Mouse (Mus musculus) CH12.LX (cell line): ENCODE data around the gene Tssk6. TPM values are rescaled to one million over a fixed set of nuclear protein-coding genes. Genes with fewer than 3 reads are reported as not detected.

Source experiments
- DNase-seq: peaks from one replicate; pipeline ENCODE4 v3.0.0-alpha.2; 2013; ENCODE audit errors: extremely low read depth
- H3K27ac ChIP-seq: 2 replicates; pipeline ENCODE4 v1.5.1; 2012; ENCODE audit warnings: low read depth, mild to moderate bottlenecking, control low read depth, moderate library complexity; ENCODE audit not compliant: insufficient read depth
- H3K27me3 ChIP-seq: replicated peaks from 2 replicates; pipeline ENCODE3; 2012; ENCODE audit warnings: inconsistent platforms
- H3K36me3 ChIP-seq, 2 experiments: replicated peaks in 1 of 2; 2 replicates each; pipeline versions ENCODE3 to v1.6.1; 2012; ENCODE audit warnings: inconsistent platforms in 1 of 2, low read length in 1 of 2, mild to moderate bottlenecking in 1 of 2, mixed read lengths in 1 of 2, moderate library complexity in 1 of 2; ENCODE audit not compliant: control insufficient read depth in 1 of 2, insufficient read depth in 1 of 2
- H3K4me1 ChIP-seq, 2 experiments: 2 replicates each; pipeline ENCODE4 v1.6.1; 2012; ENCODE audit warnings: inconsistent platforms in 1 of 2, moderate library complexity in 1 of 2; ENCODE audit not compliant: insufficient read depth in 2 of 2, control insufficient read depth in 1 of 2
- H3K4me2 ChIP-seq: 2 replicates; pipeline ENCODE4 v1.6.1; 2012; ENCODE audit warnings: low read depth, mild to moderate bottlenecking, control low read depth; ENCODE audit not compliant: poor library complexity, insufficient read depth, severe bottlenecking
- H3K4me3 ChIP-seq, 3 experiments: fragments of 150-350 bp in 1 of 3; sonication (generic) in 1 of 3; replicated peaks in 1 of 3; 2 replicates each; pipeline versions ENCODE3 to v1.5.1; 2011 to 2012; ENCODE audit warnings: low read depth in 2 of 3, low read length in 2 of 3, mild to moderate bottlenecking in 2 of 3, moderate library complexity in 2 of 3, control low read depth in 1 of 3, improper control_type of control experiment in 1 of 3, inconsistent platforms in 1 of 3, mixed read lengths in 1 of 3; ENCODE audit not compliant: poor library complexity in 1 of 3
- H3K79me2 ChIP-seq: replicated peaks from 2 replicates; pipeline ENCODE4 v1.6.1; 2012; ENCODE audit warnings: mild to moderate bottlenecking, moderate library complexity; ENCODE audit not compliant: control insufficient read depth, poor library complexity, insufficient read depth, severe bottlenecking; ENCODE audit errors: extremely low read depth
- H3K9ac ChIP-seq: 2 replicates; pipeline ENCODE4 v1.6.1; 2012; ENCODE audit warnings: low read depth, mild to moderate bottlenecking, control low read depth, moderate library complexity; ENCODE audit not compliant: insufficient read depth
- H3K9me3 ChIP-seq: replicated peaks from 2 replicates; pipeline ENCODE3; 2012; ENCODE audit warnings: low read length, inconsistent platforms, mixed read lengths
- CHD1 ChIP-seq: IDR thresholded peaks from 2 replicates; pipeline ENCODE4 v1.6.1; 2012; ENCODE audit warnings: low read depth, low read length, improper control_type of control experiment, inconsistent platforms
- CTCF ChIP-seq, 2 experiments: IDR thresholded peaks in 1 of 2; conservative IDR thresholded peaks in 1 of 2; 2 replicates each; pipeline ENCODE4 v1.5.1; 2011 to 2012; ENCODE audit warnings: low read depth in 2 of 2, low read length in 2 of 2, improper control_type of control experiment in 1 of 2, inconsistent platforms in 1 of 2, mild to moderate bottlenecking in 1 of 2, moderate library complexity in 1 of 2
- EP300 ChIP-seq: IDR thresholded peaks from 2 replicates; pipeline ENCODE4 v1.6.1; 2011; ENCODE audit warnings: low read length, improper control_type of control experiment
- HCFC1 ChIP-seq: IDR thresholded peaks from 2 replicates; pipeline ENCODE4 v1.6.1; 2012; ENCODE audit warnings: low read depth, mild to moderate bottlenecking, inconsistent platforms, low read length, improper control_type of control experiment
- MAX ChIP-seq: IDR thresholded peaks from 2 replicates; pipeline ENCODE4 v1.6.1; 2011; ENCODE audit warnings: low read length, improper control_type of control experiment
- MEF2A ChIP-seq: IDR thresholded peaks from 2 replicates; pipeline ENCODE4 v1.6.1; 2014; ENCODE audit warnings: low read depth, mild to moderate bottlenecking, inconsistent platforms, low read length, improper control_type of control experiment, borderline replicate concordance
- MXI1 ChIP-seq: IDR thresholded peaks from 2 replicates; pipeline ENCODE4 v1.6.1; 2011; ENCODE audit warnings: mild to moderate bottlenecking, low read depth, low read length, improper control_type of control experiment
- MYC ChIP-seq: IDR thresholded peaks from 2 replicates; pipeline ENCODE4 v1.6.1; 2011; ENCODE audit warnings: low read depth, mild to moderate bottlenecking, improper control_type of control experiment, low read length
- NELFE ChIP-seq: IDR thresholded peaks from 2 replicates; pipeline ENCODE4 v1.6.1; 2011; ENCODE audit warnings: low read depth, low read length, improper control_type of control experiment
- NRF1 ChIP-seq: IDR thresholded peaks from 2 replicates; pipeline ENCODE4 v1.6.1; 2014; ENCODE audit warnings: low read depth, mild to moderate bottlenecking, inconsistent platforms, low read length, improper control_type of control experiment, moderate library complexity
- POLR2A ChIP-seq: IDR thresholded peaks from 2 replicates; pipeline ENCODE4 v1.6.1; 2011; ENCODE audit warnings: low read depth, mild to moderate bottlenecking, improper control_type of control experiment, low read length
- RAD21 ChIP-seq: IDR thresholded peaks from 2 replicates; pipeline ENCODE4 v1.6.1; 2011; ENCODE audit warnings: low read depth, mild to moderate bottlenecking, low read length, improper control_type of control experiment, moderate library complexity
- SMC3 ChIP-seq: IDR thresholded peaks from 2 replicates; pipeline ENCODE4 v1.6.1; 2011; ENCODE audit warnings: low read depth, low read length, improper control_type of control experiment
- TBP ChIP-seq: conservative IDR thresholded peaks from 2 replicates; pipeline ENCODE4 v1.6.1; 2011; ENCODE audit warnings: low read depth, low read length, improper control_type of control experiment
- TCF12 ChIP-seq: IDR thresholded peaks from 2 replicates; pipeline ENCODE4 v1.6.1; 2014; ENCODE audit warnings: low read depth, mild to moderate bottlenecking, inconsistent platforms, low read length, improper control_type of control experiment
- UBTF ChIP-seq: IDR thresholded peaks from 2 replicates; pipeline ENCODE4 v1.6.1; 2012; ENCODE audit warnings: low read depth, mild to moderate bottlenecking, inconsistent platforms, low read length, improper control_type of control experiment, moderate library complexity
- USF2 ChIP-seq: conservative IDR thresholded peaks from 2 replicates; pipeline ENCODE4 v1.6.1; 2011; ENCODE audit warnings: low read depth, low read length, improper control_type of control experiment
- ZKSCAN1 ChIP-seq: IDR thresholded peaks from 2 replicates; pipeline ENCODE4 v1.6.1; 2012; ENCODE audit warnings: low read depth, inconsistent platforms, low read length, improper control_type of control experiment, borderline replicate concordance
- ZMIZ1 ChIP-seq: IDR thresholded peaks from 2 replicates; pipeline ENCODE4 v1.6.1; 2012; ENCODE audit warnings: low read depth, mild to moderate bottlenecking, inconsistent platforms, low read length, improper control_type of control experiment
- ZNF384 ChIP-seq: IDR thresholded peaks from 2 replicates; pipeline ENCODE4 v1.6.1; 2012; ENCODE audit warnings: low read depth, low read length, improper control_type of control experiment, inconsistent platforms
- dilution Hi-C: fragments of 300-500 bp; cut with MboI; formaldehyde crosslinking; loops from 2 replicates; pipeline ENCODE4 v1.14.3; 2020; ENCODE audit warnings: low sequenced_read_pairs; ENCODE audit not compliant: extremely low pct_unique_long_range_greater_than_20kb, extremely low pct_ligation_motif_present
- in situ Hi-C: fragments of 300-500 bp; cut with MboI; formaldehyde crosslinking; loops from 3 replicates; pipeline ENCODE4 v1.14.3; 2019; ENCODE audit warnings: low sequenced_read_pairs, low pct_ligation_motif_present, low pct_unique_long_range_greater_than_20kb, mixed read lengths
- polyA plus RNA-seq: library from polyadenylated mRNA; unstranded; fragments of >175 nt; gene quantifications from 2 replicates; pipeline ENCODE4 v1.2.1, GENCODE M21; 2012; ENCODE audit warnings: low read depth; ENCODE audit not compliant: insufficient read length
- total RNA-seq, 2 experiments: library from RNA; depleted of rRNA; stranded (reverse); fragments of 300-350 nt in 1 of 2; fragments of >200 nt in 1 of 2; gene quantifications; 2 replicates each; pipeline ENCODE4 v1.2.3; 2012 to 2014

Gene Tssk6
- total and polyA plus RNA-seq, 3 experiments: 0.44 to 1.8 (median 1.7) TPM

DNA sequence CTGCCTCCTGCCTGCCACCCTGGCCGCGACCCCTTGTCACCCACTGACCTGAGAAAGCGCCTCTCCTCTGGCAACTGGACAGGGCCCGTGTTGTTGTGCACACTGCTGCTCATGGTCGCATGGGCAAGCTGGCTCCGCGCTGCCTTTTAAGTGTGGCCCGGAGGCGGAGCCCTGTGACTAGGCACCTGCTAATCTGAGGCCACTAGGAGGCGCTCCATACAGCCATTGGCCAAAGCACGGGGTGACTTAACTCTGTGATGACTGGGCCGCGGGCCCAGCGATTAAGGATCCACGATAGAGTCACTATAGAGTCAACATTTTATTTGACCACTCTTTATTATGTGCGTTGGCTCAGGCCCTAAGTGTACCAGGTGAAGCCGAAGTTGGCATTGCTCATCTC is 8.1 kb upstream of the Tssk6 start:
- TF ChIP-seq RAD21: peak; percentile 32
- TF ChIP-seq CTCF (conservative IDR thresholded peaks at IDR 0.05 in 1 of 2, IDR thresholded peaks at IDR 0.05 in 1 of 2; ENCODE audit: low read depth in 2 of 2, low read length in 2 of 2): peak; percentile 48 to 66
- no peak for TF ChIP-seq MEF2A
- no peak for TF ChIP-seq TCF12
- 0 out of 2 replicates have a peak, but pooled peaks have one; percentile 4 for TF ChIP-seq POLR2A
- no peak for TF ChIP-seq MAX
- peak; percentile 37 for TF ChIP-seq SMC3
- no peak for TF ChIP-seq HCFC1
- TF ChIP-seq MXI1: no peak
- TF ChIP-seq UBTF: no peak
- dilution Hi-C loops (no loop called here), in situ Hi-C loops (no loop called here)
- Histone ChIP-seq H3K27ac (no peak overlapping the region), H3K4me2 (no peak overlapping the region), H3K36me3 (peaks cover 45 to 97% of the 10 kb centered on the region in 2 experiments), H3K79me2 (peaks cover 32% of the 10 kb centered on the region), H3K9ac (no peak overlapping the region), H3K9me3 (no peaks in the 10 kb centered on the region), H3K4me3 (no peak overlapping the region), H3K4me1 (peaks cover 21 to 38% of the 10 kb centered on the region in 2 experiments), H3K27me3 (no peaks in the 10 kb centered on the region)
- peak; percentile 76 for DNase-seq

GRCm38 (mm10) chr8:69894836-69895332 is 7.1 kb upstream of the Tssk6 start:
- in situ Hi-C loops: no loop called here
- peaks cover 16 to 45% of the 10 kb centered on the region in 2 experiments for H3K4me1 ChIP-seq
- dilution Hi-C loops: no loop called here

More at GRCm38 (mm10) chr8:69894836-69895332, 7.1 kb upstream of the Tssk6 start:
- no peak for DNase-seq
- H3K27ac ChIP-seq: no peak overlapping the region
- H3K79me2 ChIP-seq: peaks cover 37% of the 10 kb centered on the region
- no peak overlapping the region for H3K4me3 ChIP-seq
- H3K9ac ChIP-seq: no peak overlapping the region
- H3K9me3 ChIP-seq: no peaks in the 10 kb centered on the region
- no peak overlapping the region for H3K4me2 ChIP-seq
- H3K27me3 ChIP-seq: no peaks in the 10 kb centered on the region
- no peak for TF ChIP-seq TBP
- TF ChIP-seq ZMIZ1: no peak
- no peak for TF ChIP-seq MYC
- no peak for TF ChIP-seq ZNF384
- TF ChIP-seq EP300: no peak
- no peak for TF ChIP-seq CHD1
- no peak for TF ChIP-seq NELFE
- no peak for TF ChIP-seq MXI1
- TF ChIP-seq NRF1: no peak
- no peak for TF ChIP-seq USF2
- no peak for TF ChIP-seq ZKSCAN1
- H3K36me3 ChIP-seq: peaks cover 43 to 93% of the 10 kb centered on the region in 2 experiments
